Comparison of ENCODE assay signal across 10 mouse cellular contexts in the genomic region with DNA sequence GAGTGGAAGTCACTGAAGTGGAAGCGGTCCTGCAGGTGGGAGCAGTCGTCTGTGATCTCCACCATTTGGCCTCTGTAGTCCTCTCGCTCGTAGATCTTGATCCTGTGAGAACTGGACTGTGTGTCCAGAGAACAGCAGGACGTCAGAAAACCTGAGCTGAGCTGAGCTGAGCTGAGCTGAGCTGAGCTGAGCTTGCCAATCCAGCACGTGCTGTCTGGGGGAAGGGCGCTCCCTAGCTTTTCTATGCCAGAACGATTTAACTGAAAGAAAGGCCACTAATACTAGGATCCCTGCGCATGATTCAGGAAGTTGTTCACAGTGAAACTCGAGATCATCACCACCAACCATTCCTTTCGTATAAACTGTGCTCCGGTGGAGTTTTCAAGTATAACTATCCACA. TPM values are rescaled to one million over a fixed set of nuclear protein-coding genes. Genes with fewer than 3 reads are reported as not detected.
DNase-seq lines count a peak whose midpoint lies in the region; ATAC-seq lines count a peak whose summit lies in the region.
"Had no signal": no experiment of that assay in that cellular context is flagged by ENCODE, and none has a peak within 500 bp of the region (broad histone marks: within the 10 kb centered on the region; RNA-seq: fewer than 3 reads in every experiment).

No protein-coding gene starts in this region.

- H3K27ac ChIP-seq in forebrain, embryonic 14.5 days (ENCODE audit: low read depth, low read length), result no peak overlapping the region
- no peak overlapping the region for H3K27ac ChIP-seq in forebrain, embryonic 12.5 days
- H3K27ac ChIP-seq: limb, embryonic 12.5 days; neural tube, embryonic 13.5 days had no signal

- H3K4me2 ChIP-seq in forebrain, embryonic 14.5 days (ENCODE audit: low read length), result no peak overlapping the region
- no peak overlapping the region for H3K4me2 ChIP-seq in forebrain, embryonic 12.5 days
- H3K4me2 ChIP-seq: limb, embryonic 12.5 days; neural tube, embryonic 13.5 days had no signal

- H3K27me3 ChIP-seq in forebrain, embryonic 14.5 days (replicated peaks; ENCODE audit: control insufficient read depth, insufficient read depth, low read length), result no peaks in the 10 kb centered on the region
- H3K27me3 ChIP-seq in forebrain, embryonic 12.5 days, result 0 out of 2 replicates have a peak, but pooled peaks cover 6% of the 10 kb centered on the region
- H3K27me3 ChIP-seq: limb, embryonic 12.5 days; neural tube, embryonic 13.5 days had no signal

- H3K36me3 ChIP-seq in forebrain, embryonic 14.5 days (ENCODE audit: control insufficient read depth, insufficient read depth, low read length), result no peaks in the 10 kb centered on the region
- no peaks in the 10 kb centered on the region for H3K36me3 ChIP-seq in forebrain, embryonic 12.5 days (replicated peaks)
- H3K36me3 ChIP-seq: limb, embryonic 12.5 days; neural tube, embryonic 13.5 days had no signal

- no peaks in the 10 kb centered on the region for H3K9me3 ChIP-seq in forebrain, embryonic 14.5 days (replicated peaks; ENCODE audit: control insufficient read depth, low read length)
- H3K9me3 ChIP-seq in forebrain, embryonic 12.5 days, result no peaks in the 10 kb centered on the region
- H3K9me3 ChIP-seq: limb, embryonic 12.5 days had no signal

- H3K4me3 ChIP-seq in forebrain, embryonic 14.5 days (ENCODE audit: low read depth, low read length), result no peak overlapping the region
- H3K4me3 ChIP-seq in forebrain, embryonic 12.5 days (replicated peaks), result no peak overlapping the region
- H3K4me3 ChIP-seq: limb, embryonic 12.5 days; neural tube, embryonic 13.5 days had no signal

- no peak for ATAC-seq in forebrain, embryonic 14.5 days
- no peak for ATAC-seq in forebrain, embryonic 12.5 days (ENCODE audit: low FRiP score)

- H3K4me1 ChIP-seq in forebrain, embryonic 14.5 days (ENCODE audit: control insufficient read depth, insufficient read depth, low read length), result no peaks in the 10 kb centered on the region
- H3K4me1 ChIP-seq in forebrain, embryonic 12.5 days, result peaks cover 12% of the 10 kb centered on the region
- H3K4me1 ChIP-seq: limb, embryonic 12.5 days; neural tube, embryonic 13.5 days had no signal

- H3K9ac ChIP-seq in forebrain, embryonic 14.5 days (ENCODE audit: low read length), result no peak overlapping the region
- no peak overlapping the region for H3K9ac ChIP-seq in forebrain, embryonic 12.5 days
- H3K9ac ChIP-seq: limb, embryonic 12.5 days; neural tube, embryonic 13.5 days had no signal

- WGBS in forebrain, embryonic 14.5 days, result 52% methylated on average over 11 of the region's 12 CpGs
- 60% methylated on average over 12 of the region's 12 CpGs for WGBS in forebrain, embryonic 12.5 days

- DNase-seq in forebrain, embryonic 14.5 days (ENCODE audit: low spot score), result peak; percentile 17
- peak; percentile 51 for DNase-seq in R1 (ENCODE audit: low read depth, low spot score)
- DNase-seq in forelimb bud, embryonic 11.5 days (ENCODE audit: low read depth, low spot score), result peak; percentile 12
- peak; percentile 12 to 44 for DNase-seq in layer of hippocampus, adult 8-10 months (ENCODE audit: low spot score in 2 of 2)
- no peak for DNase-seq in T-cell, adult 2 months (ENCODE audit: low spot score)
- no peak for DNase-seq in MN1 (ENCODE audit: low spot score)
- DNase-seq in urinary bladder, postnatal 10 days (ENCODE audit: low spot score), result no peak

RNA-seq across cellular contexts. Expression of gene Cryge, which starts 2.2 kb away (rescaled TPM):
- not detected in 2 replicates for polyA plus RNA-seq in forebrain, embryonic 14.5 days (2014; fragmentation: Nextera tagmentation; extraction: Ambion mirVana)
- not detected in 2 replicates for polyA plus RNA-seq in forebrain, embryonic 12.5 days (2016; fragmentation: Nextera tagmentation; extraction: Ambion mirVana)
- not detected for total RNA-seq in layer of hippocampus, adult 8-10 months (2022)
- polyA plus RNA-seq: limb, embryonic 12.5 days; neural tube, embryonic 13.5 days had no signal

RNA-seq across cellular contexts. Expression of gene Crygd, which starts 14.5 kb away (rescaled TPM):
- not detected in 2 replicates for polyA plus RNA-seq in forebrain, embryonic 14.5 days (2014; fragmentation: Nextera tagmentation; extraction: Ambion mirVana)
- not detected in 2 replicates for polyA plus RNA-seq in forebrain, embryonic 12.5 days (2016; fragmentation: Nextera tagmentation; extraction: Ambion mirVana)
- total RNA-seq in layer of hippocampus, adult 8-10 months (2022), result not detected
- polyA plus RNA-seq: limb, embryonic 12.5 days; neural tube, embryonic 13.5 days had no signal

RNA-seq across cellular contexts. Expression of gene Akr1cl, which starts 16.2 kb away (rescaled TPM):
- not detected in 2 replicates for polyA plus RNA-seq in forebrain, embryonic 14.5 days (2014; fragmentation: Nextera tagmentation; extraction: Ambion mirVana)
- polyA plus RNA-seq in forebrain, embryonic 12.5 days (2016; fragmentation: Nextera tagmentation; extraction: Ambion mirVana), result 0.13 TPM in 1 of 2 replicates, not detected in the other
- under 1 TPM in 3 of 4 experiments, not detected in 1; 0.47 to 0.57 (median 0.54) TPM for total RNA-seq in layer of hippocampus, adult 8-10 months (2022)
- polyA plus RNA-seq: limb, embryonic 12.5 days had no signal

RNA-seq across cellular contexts. Expression of gene Crygc, which starts 24.7 kb away (rescaled TPM):
- polyA plus RNA-seq in forebrain, embryonic 14.5 days (2014; fragmentation: Nextera tagmentation; extraction: Ambion mirVana), result not detected in 2 replicates
- not detected in 2 replicates for polyA plus RNA-seq in forebrain, embryonic 12.5 days (2016; fragmentation: Nextera tagmentation; extraction: Ambion mirVana)
- total RNA-seq in layer of hippocampus, adult 8-10 months (2022), result not detected
- polyA plus RNA-seq: limb, embryonic 12.5 days; neural tube, embryonic 13.5 days had no signal

RNA-seq across cellular contexts. Expression of gene Crygb, which starts 33.3 kb away (rescaled TPM):
- polyA plus RNA-seq in forebrain, embryonic 14.5 days (2014; fragmentation: Nextera tagmentation; extraction: Ambion mirVana), result 0.37 TPM in 1 of 2 replicates, not detected in the other
- not detected in 2 replicates for polyA plus RNA-seq in forebrain, embryonic 12.5 days (2016; fragmentation: Nextera tagmentation; extraction: Ambion mirVana)
- not detected for total RNA-seq in layer of hippocampus, adult 8-10 months (2022)
- polyA plus RNA-seq: limb, embryonic 12.5 days had no signal

Comparison
In these comparisons a context has a peak if more than half of its experiments do, and no peak if none do; other contexts are left out.
1. DNase-seq: peak in forebrain, embryonic 14.5 days (single experiment), R1 (single experiment), forelimb bud, embryonic 11.5 days (single experiment) and layer of hippocampus, adult 8-10 months (2 of 2); none in T-cell, adult 2 months (single experiment), MN1 (single experiment) and urinary bladder, postnatal 10 days (single experiment).